Mouse (Mus musculus) bone marrow macrophage, adult 2 months (primary cell): Measurements from ENCODE around the gene Lhfpl3.

Source experiments
- CTCF ChIP-seq: IDR thresholded peaks from 2 replicates; pipeline ENCODE4 v1.5.1; 2012; ENCODE audit warnings: low read depth, mild to moderate bottlenecking, low read length, moderate library complexity
- POLR2A ChIP-seq: IDR thresholded peaks from 2 replicates; pipeline ENCODE4 v1.6.1; 2012; ENCODE audit warnings: mild to moderate bottlenecking, low read depth, low read length, borderline replicate concordance

- TF ChIP-seq CTCF, result no peak
- no peak for TF ChIP-seq POLR2A
Measured at GRCm38 (mm10) chr5:22897656-22898289, 151.9 kb downstream of the Lhfpl3 start.
